Mouse (Mus musculus) lung, postnatal 0 days (tissue): ENCODE results near the gene Trip10.

Source experiments
- CTCF ChIP-seq: IDR thresholded peaks from 2 replicates; pipeline ENCODE4 v1.5.1; 2016; ENCODE audit warnings: antibody characterized with exemption, mild to moderate bottlenecking
- EP300 ChIP-seq: IDR thresholded peaks from 2 replicates; pipeline ENCODE4 v1.6.1; 2016; ENCODE audit warnings: antibody characterized with exemption, mild to moderate bottlenecking, control low read depth

- TF ChIP-seq CTCF (no peak), EP300 (no peak)
These were observed 17.9 kb upstream of the Trip10 start for GRCm38 (mm10) chr17:57231321-57231771.
